Mouse (Mus musculus) embryonic facial prominence, embryonic 14.5 days (tissue): ENCODE measurements at regions not wholly inside any gene's neighbourhood (a gene's known extent, or its start where the extent isn't known, plus 50 kb on each side); places are given as distances from the start of the nearest gene placed in this dataset.

Experiments used
- ATAC-seq: fragments of 200-750 bp; cut with Nextera tagmentation; 2 replicates; pipeline ENCODE4 v1.8.0; 2017; ENCODE audit warnings: low read depth, moderate number of reproducible peaks, moderate TSS enrichment
- DNase-seq: peaks from one replicate; pipeline ENCODE4 v3.0.0-alpha.2; 2015; ENCODE audit warnings: low spot score
- H3K27ac ChIP-seq: fragments of 300-500 bp; sonication (generic); replicated peaks from 2 replicates; pipeline ENCODE4 v1.5.1; 2014; ENCODE audit warnings: low read depth, mild to moderate bottlenecking, low read length, moderate library complexity
- H3K27me3 ChIP-seq: fragments of 300-500 bp; sonication (generic); replicated peaks from 2 replicates; pipeline ENCODE4 v1.6.1; 2014; ENCODE audit warnings: low read length; ENCODE audit not compliant: control insufficient read depth, insufficient read depth
- H3K36me3 ChIP-seq: fragments of 300-500 bp; sonication (generic); 2 replicates; pipeline ENCODE4 v1.6.1; 2014; ENCODE audit warnings: low read length, mixed read lengths; ENCODE audit not compliant: control insufficient read depth, insufficient read depth
- H3K4me1 ChIP-seq: fragments of 300-500 bp; sonication (generic); 2 replicates; pipeline ENCODE4 v1.6.1; 2014; ENCODE audit warnings: antibody characterized with exemption, low read length; ENCODE audit not compliant: control insufficient read depth, insufficient read depth
- H3K4me2 ChIP-seq: fragments of 300-500 bp; sonication (generic); 2 replicates; pipeline ENCODE4 v1.6.1; 2014; ENCODE audit warnings: low read depth, mild to moderate bottlenecking, low read length, moderate library complexity, mixed read lengths
- H3K4me3 ChIP-seq: fragments of 300-500 bp; sonication (generic); 2 replicates; pipeline ENCODE4 v1.5.1; 2014; ENCODE audit warnings: low read depth, mild to moderate bottlenecking, low read length
- H3K9ac ChIP-seq: fragments of 300-500 bp; sonication (generic); 2 replicates; pipeline ENCODE4 v1.6.1; 2014; ENCODE audit warnings: low read depth, mild to moderate bottlenecking, low read length, moderate library complexity, mixed read lengths
- H3K9me3 ChIP-seq: fragments of 300-500 bp; sonication (generic); 2 replicates; pipeline ENCODE4 v1.6.1; 2016; ENCODE audit warnings: low read length; ENCODE audit not compliant: control insufficient read depth
- WGBS: fragments of 180-500 bp; shearing (Covaris S2); extraction: QIAGEN DNeasy Blood & Tissue Kit; methylation state at CpG from one replicate; pipeline ENCODE4 v1.1.7; 2014; 5-methylcytosine and 5-hydroxymethylcytosine counted together

- 58% methylated on average over 1 of the region's 1 CpGs for WGBS
- H3K27ac ChIP-seq = no peak overlapping the region
- H3K9me3 ChIP-seq = no peaks in the 10 kb centered on the region
- H3K4me2 ChIP-seq = no peak overlapping the region
- no peaks in the 10 kb centered on the region for H3K36me3 ChIP-seq
- no peaks in the 10 kb centered on the region for H3K27me3 ChIP-seq
- H3K4me3 ChIP-seq = no peak overlapping the region
- ATAC-seq = no peak
- no peaks in the 10 kb centered on the region for H3K4me1 ChIP-seq
- no peak overlapping the region for H3K9ac ChIP-seq
- no peak for DNase-seq
Measured at GRCm38 (mm10) chr3:9373896-9374295, 236.0 kb downstream of the Zfp704 start.

DNA sequence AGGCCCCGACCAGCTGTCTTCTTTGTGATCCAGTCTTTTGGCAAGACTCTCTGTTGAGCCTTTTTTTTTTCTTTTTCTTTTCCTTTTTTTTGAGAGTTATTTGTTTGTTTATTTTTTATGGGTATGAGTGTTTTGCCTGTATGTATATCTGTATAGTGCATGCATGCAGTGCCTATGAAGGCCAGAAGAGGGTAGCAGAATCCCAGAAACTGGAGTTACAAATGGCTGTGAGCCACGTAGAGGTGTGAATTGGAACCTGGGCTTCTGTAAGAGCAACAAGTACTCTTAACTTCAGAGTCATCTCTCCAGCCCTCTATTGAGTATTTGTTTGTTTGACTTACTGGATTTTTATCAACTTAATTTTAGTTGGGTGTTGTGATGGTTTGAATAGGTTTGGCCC is 239.8 kb downstream of the Zfp704 start:
- no peak for DNase-seq
- 87% methylated on average over 2 of the region's 2 CpGs for WGBS
- Histone ChIP-seq H3K4me2 (no peak overlapping the region), H3K4me1 (no peaks in the 10 kb centered on the region), H3K36me3 (no peaks in the 10 kb centered on the region), H3K9ac (no peak overlapping the region), H3K27ac (no peak overlapping the region), H3K27me3 (no peaks in the 10 kb centered on the region), H3K9me3 (no peaks in the 10 kb centered on the region), H3K4me3 (no peak overlapping the region)
- ATAC-seq = no peak

DNA sequence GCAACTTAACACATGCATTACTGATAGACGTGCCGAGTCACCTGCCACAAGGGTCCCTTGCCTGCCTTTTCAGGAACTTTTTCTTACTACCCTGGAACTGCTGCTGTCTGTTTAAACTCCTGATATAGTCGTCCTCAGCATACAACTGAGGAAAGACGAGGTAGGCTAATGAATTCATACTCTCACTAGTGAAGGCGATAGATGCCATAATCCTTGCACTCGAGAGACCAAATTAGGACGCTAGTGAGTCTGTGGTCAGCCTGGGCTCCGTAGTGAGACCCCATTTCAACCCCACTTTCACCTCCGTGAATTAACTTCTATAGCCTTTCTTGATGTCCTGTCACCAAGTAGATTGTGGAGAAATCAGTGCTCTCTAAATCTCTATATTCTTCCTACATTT is 244.1 kb downstream of the Zfp704 start:
- no peak for DNase-seq
- H3K27ac ChIP-seq = no peak overlapping the region
- H3K4me2 ChIP-seq = no peak overlapping the region
- H3K9ac ChIP-seq = no peak overlapping the region
- ATAC-seq = no peak
- H3K4me1 ChIP-seq = no peaks in the 10 kb centered on the region
- no peaks in the 10 kb centered on the region for H3K27me3 ChIP-seq
- H3K9me3 ChIP-seq = no peaks in the 10 kb centered on the region
- H3K4me3 ChIP-seq = no peak overlapping the region
- 77% methylated on average over 9 of the region's 9 CpGs for WGBS
- no peaks in the 10 kb centered on the region for H3K36me3 ChIP-seq

- no peaks in the 10 kb centered on the region for H3K27me3 ChIP-seq
- no peaks in the 10 kb centered on the region for H3K36me3 ChIP-seq
- H3K4me1 ChIP-seq = no peaks in the 10 kb centered on the region
- H3K27ac ChIP-seq = no peak overlapping the region
- H3K4me2 ChIP-seq = no peak overlapping the region
- ATAC-seq (no peak), DNase-seq (no peak)
- no peak overlapping the region for H3K9ac ChIP-seq
- no peak overlapping the region for H3K4me3 ChIP-seq
- WGBS = 93% methylated on average over 8 of the region's 8 CpGs
- no peaks in the 10 kb centered on the region for H3K9me3 ChIP-seq
Measured at GRCm38 (mm10) chr3:9359186-9359585, 250.7 kb downstream of the Zfp704 start.

DNA sequence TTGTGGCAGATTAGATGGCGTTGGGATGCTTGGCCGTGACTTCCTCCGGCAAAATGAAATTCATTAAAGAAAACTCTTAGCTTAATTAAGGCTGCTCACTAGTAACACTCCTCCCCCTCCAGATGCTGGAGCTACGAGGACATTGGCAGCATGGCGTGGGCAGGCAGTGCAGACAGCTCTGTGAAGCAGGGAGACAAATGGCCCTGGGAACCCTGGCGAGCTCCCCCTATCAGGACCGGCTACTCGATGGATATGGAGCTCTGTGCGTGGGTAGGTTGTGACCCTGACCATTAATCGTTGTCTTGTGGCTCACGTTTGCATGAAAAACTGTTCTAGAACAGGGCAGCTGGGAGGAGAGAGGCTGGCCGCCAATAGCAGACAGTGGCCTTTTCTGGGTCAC is 251.8 kb downstream of the Zfp704 start:
- Histone ChIP-seq H3K4me2 (no peak overlapping the region), H3K36me3 (no peaks in the 10 kb centered on the region), H3K27me3 (no peaks in the 10 kb centered on the region), H3K4me3 (no peak overlapping the region), H3K9me3 (no peaks in the 10 kb centered on the region), H3K27ac (no peak overlapping the region), H3K9ac (no peak overlapping the region), H3K4me1 (no peaks in the 10 kb centered on the region)
- no peak for ATAC-seq
- DNase-seq = no peak
- WGBS = 63% methylated on average over 12 of the region's 12 CpGs

DNA sequence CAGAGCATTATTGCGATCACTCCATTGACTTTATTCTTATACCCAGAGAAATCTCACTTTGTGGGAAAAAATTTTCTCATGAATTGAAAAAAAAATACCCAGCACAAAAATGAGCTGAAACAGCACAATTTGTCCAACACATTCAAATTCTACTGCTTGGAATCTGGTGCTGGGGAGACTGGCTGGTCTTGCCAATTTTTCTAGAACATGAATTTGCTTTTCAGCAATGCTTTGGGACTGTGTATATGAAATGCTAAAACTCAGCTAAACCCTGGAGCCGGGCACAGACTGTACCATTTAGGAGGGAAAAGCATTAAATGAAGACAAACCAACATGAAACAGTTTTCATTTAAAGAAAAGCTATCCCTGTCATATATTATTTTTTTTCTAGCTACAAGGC is 252.2 kb downstream of the Zfp704 start:
- Histone ChIP-seq H3K4me1 (no peaks in the 10 kb centered on the region), H3K27ac (no peak overlapping the region), H3K4me3 (no peak overlapping the region), H3K4me2 (no peak overlapping the region), H3K9me3 (no peaks in the 10 kb centered on the region), H3K9ac (no peak overlapping the region), H3K27me3 (no peaks in the 10 kb centered on the region), H3K36me3 (no peaks in the 10 kb centered on the region)
- WGBS = 77% methylated on average over 2 of the region's 2 CpGs
- DNase-seq = no peak
- ATAC-seq = no peak

DNA sequence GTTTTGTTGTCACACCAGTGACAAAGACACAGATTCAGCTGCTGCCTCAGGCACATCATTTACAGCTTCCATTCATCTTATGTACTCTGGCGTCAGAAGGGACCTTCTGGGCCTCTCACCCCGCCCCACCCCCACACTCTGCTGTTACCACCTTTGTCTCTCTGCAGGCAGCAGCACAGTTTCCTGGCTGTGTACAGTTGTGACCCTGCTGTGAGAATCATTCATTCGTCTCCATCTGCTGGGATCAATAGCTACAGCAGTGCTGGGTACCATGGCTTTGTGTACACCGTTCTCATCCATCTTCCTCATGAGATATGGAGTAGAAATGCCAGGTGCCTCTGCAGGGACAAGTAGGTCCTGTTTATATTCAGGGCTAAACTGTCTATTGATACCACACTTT is 254.0 kb downstream of the Zfp704 start:
- Histone ChIP-seq H3K36me3 (no peaks in the 10 kb centered on the region), H3K27me3 (no peaks in the 10 kb centered on the region), H3K9ac (no peak overlapping the region), H3K4me2 (no peak overlapping the region), H3K4me3 (no peak overlapping the region), H3K27ac (no peak overlapping the region), H3K4me1 (no peaks in the 10 kb centered on the region), H3K9me3 (no peaks in the 10 kb centered on the region)
- ATAC-seq (no peak), DNase-seq (no peak)
- whole genome bisulfite sequencing = 62% methylated on average over 4 of the region's 4 CpGs

- no peak overlapping the region for H3K27ac ChIP-seq
- DNase-seq (no peak), ATAC-seq (no peak)
- H3K4me2 ChIP-seq = no peak overlapping the region
- H3K27me3 ChIP-seq = no peaks in the 10 kb centered on the region
- H3K36me3 ChIP-seq = no peaks in the 10 kb centered on the region
- no peak overlapping the region for H3K4me3 ChIP-seq
- no peaks in the 10 kb centered on the region for H3K4me1 ChIP-seq
- H3K9me3 ChIP-seq = no peaks in the 10 kb centered on the region
- H3K9ac ChIP-seq = no peak overlapping the region
- 81% methylated on average over 11 of the region's 11 CpGs for WGBS
Measured at GRCm38 (mm10) chr3:9354756-9355155, 255.1 kb downstream of the Zfp704 start.

- DNase-seq (no peak), ATAC-seq (no peak)
- Histone ChIP-seq H3K27ac (no peak overlapping the region), H3K9ac (no peak overlapping the region), H3K4me3 (no peak overlapping the region), H3K9me3 (no peaks in the 10 kb centered on the region), H3K36me3 (no peaks in the 10 kb centered on the region), H3K4me1 (peaks cover 2% of the 10 kb centered on the region; the same call in 1 of the 2 replicates), H3K4me2 (no peak overlapping the region), H3K27me3 (peaks cover 7% of the 10 kb centered on the region)
- WGBS = 43% methylated on average over 7 of the region's 7 CpGs
Measured at GRCm38 (mm10) chr3:9352251-9352650, 257.6 kb downstream of the Zfp704 start.
